Mouse (Mus musculus) liver, embryonic 16.5 days (tissue): ENCODE data around the gene Strada. TPM values are rescaled to one million over a fixed set of nuclear protein-coding genes. Genes with fewer than 3 reads are reported as not detected.
"Not testable (repeated sequence)": the region's sequence is repeated elsewhere in the genome, so short reads cannot be mapped to it uniquely, and the experiment has no call there.

Experiments
- ATAC-seq: fragments of 200-750 bp; cut with Nextera tagmentation; 2 replicates; pipeline ENCODE4 v1.8.0; 2017; ENCODE audit warnings: low read depth, mild to moderate bottlenecking, moderate number of reproducible peaks, moderate library complexity
- H3K27ac ChIP-seq: fragments of 300-500 bp; sonication (generic); 2 replicates; pipeline ENCODE4 v1.5.1; 2014; ENCODE audit warnings: mild to moderate bottlenecking, low read length
- H3K27me3 ChIP-seq: fragments of 300-500 bp; sonication (generic); 2 replicates; pipeline ENCODE4 v1.6.1; 2014; ENCODE audit warnings: low read depth, low read length, mixed read lengths; ENCODE audit not compliant: control insufficient read depth, insufficient read depth
- H3K36me3 ChIP-seq: fragments of 300-500 bp; sonication (generic); 2 replicates; pipeline ENCODE4 v1.6.1; 2014; ENCODE audit warnings: mild to moderate bottlenecking; ENCODE audit not compliant: control insufficient read depth, insufficient read depth
- H3K4me1 ChIP-seq: fragments of 300-500 bp; sonication (generic); 2 replicates; pipeline ENCODE4 v1.6.1; 2014; ENCODE audit warnings: low read depth, low read length, mixed read lengths; ENCODE audit not compliant: control insufficient read depth
- H3K4me2 ChIP-seq: fragments of 300-500 bp; sonication (generic); 2 replicates; pipeline ENCODE4 v1.6.1; 2014; ENCODE audit warnings: low read depth, low read length, mixed read lengths
- H3K4me3 ChIP-seq: fragments of 300-500 bp; sonication (generic); 2 replicates; pipeline ENCODE4 v1.5.1; 2014; ENCODE audit warnings: low read depth, mild to moderate bottlenecking, low read length
- H3K9ac ChIP-seq: fragments of 300-500 bp; sonication (generic); 2 replicates; pipeline ENCODE4 v1.6.1; 2014; ENCODE audit warnings: low read depth, low read length
- H3K9me3 ChIP-seq: fragments of 300-500 bp; sonication (generic); replicated peaks from 2 replicates; pipeline ENCODE4 v1.6.1; 2016; ENCODE audit warnings: low read length; ENCODE audit not compliant: control insufficient read depth
- WGBS: fragments of 180-500 bp; shearing (Covaris S2); extraction: QIAGEN DNeasy Blood & Tissue Kit; methylation state at CpG from one replicate; pipeline ENCODE4 v1.1.7; 2014; ENCODE audit not compliant: insufficient replicate concordance; 5-methylcytosine and 5-hydroxymethylcytosine counted together
- polyA plus RNA-seq: library from polyadenylated mRNA; unstranded; fragments of >200 nt; fragmentation: Nextera tagmentation; extraction: Ambion mirVana; gene quantifications from 2 replicates; pipeline ENCODE4 v1.2.1, GENCODE M21; 2015

The Strada gene
- polyA plus RNA-seq, 1 experiment from 2014 or later = 7.3 TPM

- 74% methylated on average over 5 of the region's 5 CpGs for WGBS
- H3K4me3 ChIP-seq = peak overlapping the region; percentile 97
- no peak overlapping the region for H3K27ac ChIP-seq
Measured at GRCm38 (mm10) chr11:106214856-106215255, 12.9 kb upstream of the Strada start.

GRCm38 (mm10) chr11:106212771-106213170, 10.8 kb upstream of the Strada start:
- no peak overlapping the region for H3K4me2 ChIP-seq
- no peak overlapping the region for H3K9ac ChIP-seq
- H3K4me1 ChIP-seq = peaks cover 12% of the 10 kb centered on the region
- H3K4me3 ChIP-seq = no peak overlapping the region
- no peak for ATAC-seq
- H3K9me3 ChIP-seq = no peaks in the 10 kb centered on the region
- no peaks in the 10 kb centered on the region for H3K27me3 ChIP-seq
- H3K36me3 ChIP-seq = peaks cover 38% of the 10 kb centered on the region
- whole genome bisulfite sequencing = 83% methylated on average over 8 of the region's 8 CpGs
- H3K27ac ChIP-seq = no peak overlapping the region

More at GRCm38 (mm10) chr11:106214856-106215255, 12.9 kb upstream of the Strada start:
- peaks cover 22% of the 10 kb centered on the region for H3K36me3 ChIP-seq
- no peak for ATAC-seq
- H3K4me2 ChIP-seq = peak overlapping the region; percentile 93
- no peaks in the 10 kb centered on the region for H3K27me3 ChIP-seq
- no peaks in the 10 kb centered on the region for H3K9me3 ChIP-seq
- H3K4me1 ChIP-seq = peaks cover 21% of the 10 kb centered on the region
- no peak overlapping the region; the same call in 1 of the 2 replicates for H3K9ac ChIP-seq

GRCm38 (mm10) chr11:106201337-106202122, 438 bp downstream of the Strada start:
- H3K27ac ChIP-seq = 0 out of 2 replicates have a peak overlapping the region, but pooled peaks have one; percentile 26
- H3K27me3 ChIP-seq = no peaks in the 10 kb centered on the region
- H3K9me3 ChIP-seq = no peaks in the 10 kb centered on the region
- H3K4me3 ChIP-seq = no peak overlapping the region
- 59% methylated on average over 19 of the region's 19 CpGs for WGBS
- H3K9ac ChIP-seq = no peak overlapping the region
- H3K4me2 ChIP-seq = no peak overlapping the region
- peak; percentile 45; the same call in 1 of the 2 replicates for ATAC-seq
- H3K36me3 ChIP-seq = peaks cover 26% of the 10 kb centered on the region
- peaks cover 18% of the 10 kb centered on the region for H3K4me1 ChIP-seq

GRCm38 (mm10) chr11:106200756-106201155, 1.2 kb downstream of the Strada start:
- WGBS = 37% methylated on average over 6 of the region's 6 CpGs
- H3K4me2 ChIP-seq = no peak overlapping the region
- no peaks in the 10 kb centered on the region for H3K27me3 ChIP-seq
- peaks cover 18% of the 10 kb centered on the region for H3K4me1 ChIP-seq
- no peak overlapping the region for H3K9ac ChIP-seq
- peaks cover 25% of the 10 kb centered on the region for H3K36me3 ChIP-seq
- ATAC-seq = no peak
- H3K9me3 ChIP-seq = no peaks in the 10 kb centered on the region
- H3K27ac ChIP-seq = no peak overlapping the region
- H3K4me3 ChIP-seq = no peak overlapping the region

- not testable (repeated sequence) for H3K27me3 ChIP-seq, H3K27ac ChIP-seq, H3K4me3 ChIP-seq, ATAC-seq, H3K9me3 ChIP-seq, H3K9ac ChIP-seq, H3K4me2 ChIP-seq
- WGBS = 83% methylated on average over 7 of the region's 7 CpGs
- peaks cover 19% of the 10 kb centered on the region for H3K4me1 ChIP-seq
- H3K36me3 ChIP-seq = peaks cover 25% of the 10 kb centered on the region
Measured at GRCm38 (mm10) chr11:106199997-106200396, 2.0 kb downstream of the Strada start.

GRCm38 (mm10) chr11:106198277-106198676, 3.7 kb downstream of the Strada start:
- Histone ChIP-seq H3K4me1 (peaks cover 30% of the 10 kb centered on the region), H3K9me3 (no peaks in the 10 kb centered on the region), H3K4me3 (no peak overlapping the region), H3K9ac (no peak overlapping the region), H3K27me3 (no peaks in the 10 kb centered on the region), H3K4me2 (no peak overlapping the region), H3K36me3 (peaks cover 16% of the 10 kb centered on the region), H3K27ac (no peak overlapping the region)
- 41% methylated on average over 4 of the region's 4 CpGs for WGBS
- ATAC-seq = no peak

- Histone ChIP-seq H3K9me3 (no peaks in the 10 kb centered on the region), H3K27ac (no peak overlapping the region; the same call in 1 of the 2 replicates), H3K4me1 (peaks cover 31% of the 10 kb centered on the region), H3K4me2 (no peak overlapping the region), H3K36me3 (peaks cover 10% of the 10 kb centered on the region), H3K4me3 (no peak overlapping the region), H3K9ac (no peak overlapping the region), H3K27me3 (no peaks in the 10 kb centered on the region)
- no peak for ATAC-seq
Measured at GRCm38 (mm10) chr11:106195341-106195740, 6.6 kb downstream of the Strada start.

- Histone ChIP-seq H3K9ac (no peak overlapping the region), H3K27me3 (no peaks in the 10 kb centered on the region), H3K4me2 (no peak overlapping the region), H3K36me3 (peaks cover 10% of the 10 kb centered on the region), H3K27ac (no peak overlapping the region), H3K4me1 (peaks cover 31% of the 10 kb centered on the region), H3K4me3 (no peak overlapping the region), H3K9me3 (no peaks in the 10 kb centered on the region)
- no peak for ATAC-seq
- 85% methylated on average over 7 of the region's 7 CpGs for WGBS
Measured at GRCm38 (mm10) chr11:106194891-106195290, 7.1 kb downstream of the Strada start.

- Histone ChIP-seq H3K9ac (peak overlapping the region; percentile 83), H3K4me2 (peak overlapping the region; percentile 86), H3K9me3 (no peaks in the 10 kb centered on the region), H3K4me3 (peak overlapping the region; percentile 81), H3K4me1 (peaks cover 31% of the 10 kb centered on the region), H3K27me3 (no peaks in the 10 kb centered on the region), H3K27ac (peak overlapping the region; percentile 93), H3K36me3 (peaks cover 10% of the 10 kb centered on the region)
- ATAC-seq = no peak
- 33% methylated on average over 3 of the region's 3 CpGs for WGBS
Measured at GRCm38 (mm10) chr11:106194155-106194541, 7.8 kb downstream of the Strada start.
